Mouse (Mus musculus) neural tube, embryonic 11.5 days (tissue): Measurements from ENCODE around the gene Obsl1. TPM values are rescaled to one million over a fixed set of nuclear protein-coding genes. Genes with fewer than 3 reads are reported as not detected.

Experiments used
- ATAC-seq: fragments of 200-750 bp; cut with Nextera tagmentation; 2 replicates; pipeline ENCODE4 v1.8.0; 2017; ENCODE audit warnings: moderate number of reproducible peaks, mild to moderate bottlenecking, moderate TSS enrichment, moderate library complexity; ENCODE audit not compliant: insufficient read depth, low FRiP score, low TSS enrichment
- DNase-seq: peaks from one replicate; pipeline ENCODE4 v3.0.0-alpha.2; 2015; ENCODE audit warnings: low spot score
- H3K27ac ChIP-seq: fragments of 300-500 bp; sonication (generic); 2 replicates; pipeline ENCODE4 v1.5.1; 2014; ENCODE audit warnings: low read depth, mild to moderate bottlenecking, low read length
- H3K27me3 ChIP-seq: fragments of 300-500 bp; sonication (generic); 2 replicates; pipeline ENCODE4 v1.6.1; 2014; ENCODE audit warnings: mild to moderate bottlenecking, low read length, mixed read lengths; ENCODE audit not compliant: control insufficient read depth, insufficient read depth
- H3K36me3 ChIP-seq: fragments of 300-500 bp; sonication (generic); 2 replicates; pipeline ENCODE4 v1.6.1; 2014; ENCODE audit warnings: mild to moderate bottlenecking, low read length, moderate library complexity, mixed read lengths; ENCODE audit not compliant: control insufficient read depth, insufficient read depth
- H3K4me1 ChIP-seq: fragments of 300-500 bp; sonication (generic); 2 replicates; pipeline ENCODE4 v1.6.1; 2014; ENCODE audit warnings: low read length, mixed read lengths; ENCODE audit not compliant: control insufficient read depth, insufficient read depth
- H3K4me2 ChIP-seq: fragments of 300-500 bp; sonication (generic); 2 replicates; pipeline ENCODE4 v1.6.1; 2014; ENCODE audit warnings: low read depth, mild to moderate bottlenecking, moderate library complexity
- H3K4me3 ChIP-seq: fragments of 300-500 bp; sonication (generic); 2 replicates; pipeline ENCODE4 v1.5.1; 2014; ENCODE audit warnings: low read depth, low read length
- H3K9ac ChIP-seq: fragments of 300-500 bp; sonication (generic); 2 replicates; pipeline ENCODE4 v1.6.1; 2014; ENCODE audit warnings: mild to moderate bottlenecking, low read length
- H3K9me3 ChIP-seq: fragments of 300-500 bp; sonication (generic); 2 replicates; pipeline ENCODE4 v1.6.1; 2016; ENCODE audit warnings: low read length; ENCODE audit not compliant: control insufficient read depth
- WGBS: fragments of 180-500 bp; shearing (Covaris S2); extraction: QIAGEN DNeasy Blood & Tissue Kit; methylation state at CpG from one replicate; pipeline ENCODE4 v1.1.7; 2014; 5-methylcytosine and 5-hydroxymethylcytosine counted together
- polyA plus RNA-seq: library from polyadenylated mRNA; unstranded; fragments of >200 nt; fragmentation: Nextera tagmentation; extraction: Ambion mirVana; gene quantifications from 2 replicates; pipeline ENCODE4 v1.2.1, GENCODE M21; 2014

The Obsl1 gene
- polyA plus RNA-seq, 1 experiment from 2014 or later, result 44.8 TPM

GRCm38 (mm10) chr1:75530546-75530945, 24.3 kb upstream of the Obsl1 start:
- no peak overlapping the region for H3K4me2 ChIP-seq
- H3K4me1 ChIP-seq, result no peaks in the 10 kb centered on the region
- peaks cover 7% of the 10 kb centered on the region for H3K36me3 ChIP-seq
- no peak for ATAC-seq
- no peak overlapping the region for H3K9ac ChIP-seq
- 83% methylated on average over 4 of the region's 4 CpGs for WGBS
- no peaks in the 10 kb centered on the region for H3K9me3 ChIP-seq
- no peak overlapping the region for H3K27ac ChIP-seq
- H3K4me3 ChIP-seq, result no peak overlapping the region
- no peak for DNase-seq
- no peaks in the 10 kb centered on the region for H3K27me3 ChIP-seq

- no peak for ATAC-seq
- no peaks in the 10 kb centered on the region for H3K9me3 ChIP-seq
These were observed 18.4 kb upstream of the Obsl1 start for GRCm38 (mm10) chr1:75524679-75525078.

GRCm38 (mm10) chr1:75521321-75522031, 15.2 kb upstream of the Obsl1 start, which contains the start of gene Stk11ip:
TSS of gene Stk11ip (plus strand) at chr1:75521529.
- H3K4me2 ChIP-seq, result peak within 1 kb of the TSS; percentile 51
- no peaks in the 10 kb centered on the region for H3K27me3 ChIP-seq
- peak within 1 kb of the TSS; percentile 59 for H3K4me3 ChIP-seq
- H3K4me1 ChIP-seq, result no peaks in the 10 kb centered on the region
- peak; percentile 93 for ATAC-seq
- H3K9ac ChIP-seq, result peak within 1 kb of the TSS; percentile 45
- WGBS, result under 1% methylated on average over 46 of the region's 46 CpGs
- DNase-seq, result peak; percentile 96
- H3K36me3 ChIP-seq, result 0 out of 2 replicates have a peak, but pooled peaks cover 2% of the 10 kb centered on the region
- no peaks in the 10 kb centered on the region for H3K9me3 ChIP-seq
- peak within 1 kb of the TSS; percentile 80 for H3K27ac ChIP-seq

More at GRCm38 (mm10) chr1:75524679-75525078, 18.4 kb upstream of the Obsl1 start:
- no peak overlapping the region for H3K4me3 ChIP-seq
- H3K4me1 ChIP-seq, result no peaks in the 10 kb centered on the region
- H3K36me3 ChIP-seq, result 0 out of 2 replicates have a peak, but pooled peaks cover 2% of the 10 kb centered on the region
- H3K27ac ChIP-seq, result no peak overlapping the region
- H3K9ac ChIP-seq, result no peak overlapping the region
- no peak overlapping the region for H3K4me2 ChIP-seq
- WGBS, result 92% methylated on average over 7 of the region's 7 CpGs
- DNase-seq, result no peak
- no peaks in the 10 kb centered on the region for H3K27me3 ChIP-seq

- Histone ChIP-seq H3K9me3 (no peaks in the 10 kb centered on the region), H3K27ac (no peak overlapping the region), H3K4me1 (no peaks in the 10 kb centered on the region), H3K4me3 (no peak overlapping the region), H3K4me2 (no peak overlapping the region), H3K36me3 (no peaks in the 10 kb centered on the region), H3K9ac (no peak overlapping the region), H3K27me3 (no peaks in the 10 kb centered on the region)
- ATAC-seq, result no peak
- 85% methylated on average over 5 of the region's 5 CpGs for WGBS
- no peak for DNase-seq
These were observed 13.3 kb upstream of the Obsl1 start for GRCm38 (mm10) chr1:75519576-75519975.

- Histone ChIP-seq H3K9me3 (no peaks in the 10 kb centered on the region), H3K27ac (no peak overlapping the region), H3K9ac (no peak overlapping the region), H3K27me3 (no peaks in the 10 kb centered on the region), H3K4me2 (no peak overlapping the region), H3K36me3 (no peaks in the 10 kb centered on the region), H3K4me3 (no peak overlapping the region), H3K4me1 (no peaks in the 10 kb centered on the region)
- ATAC-seq, result no peak
- WGBS, result 86% methylated on average over 4 of the region's 4 CpGs
- no peak for DNase-seq
These were observed 12.2 kb upstream of the Obsl1 start for GRCm38 (mm10) chr1:75518427-75518826.

GRCm38 (mm10) chr1:75517984-75518383, 11.7 kb upstream of the Obsl1 start:
- no peak overlapping the region for H3K27ac ChIP-seq
- no peak overlapping the region for H3K9ac ChIP-seq
- ATAC-seq, result no peak
- no peak for DNase-seq
- H3K4me3 ChIP-seq, result no peak overlapping the region
- H3K36me3 ChIP-seq, result no peaks in the 10 kb centered on the region
- no peaks in the 10 kb centered on the region for H3K9me3 ChIP-seq
- H3K4me1 ChIP-seq, result no peaks in the 10 kb centered on the region
- no peak overlapping the region for H3K4me2 ChIP-seq
- no peaks in the 10 kb centered on the region for H3K27me3 ChIP-seq
- WGBS, result 75% methylated on average over 3 of the region's 4 CpGs

GRCm38 (mm10) chr1:75516703-75517380, 10.6 kb upstream of the Obsl1 start:
- Histone ChIP-seq H3K4me2 (no peak overlapping the region), H3K4me3 (no peak overlapping the region), H3K9ac (no peak overlapping the region), H3K27ac (no peak overlapping the region), H3K9me3 (no peaks in the 10 kb centered on the region), H3K27me3 (no peaks in the 10 kb centered on the region), H3K36me3 (no peaks in the 10 kb centered on the region), H3K4me1 (no peaks in the 10 kb centered on the region)
- DNase-seq (no peak), ATAC-seq (no peak)
- 84% methylated on average over 15 of the region's 15 CpGs for WGBS

- ATAC-seq (no peak), DNase-seq (no peak)
These were observed 6.3 kb upstream of the Obsl1 start for GRCm38 (mm10) chr1:75512550-75512949.

More at GRCm38 (mm10) chr1:75512550-75512949, 6.3 kb upstream of the Obsl1 start:
- Histone ChIP-seq H3K4me3 (no peak overlapping the region), H3K36me3 (no peaks in the 10 kb centered on the region), H3K27me3 (no peaks in the 10 kb centered on the region), H3K9me3 (no peaks in the 10 kb centered on the region), H3K9ac (no peak overlapping the region), H3K4me2 (no peak overlapping the region), H3K4me1 (no peaks in the 10 kb centered on the region), H3K27ac (no peak overlapping the region)
- 95% methylated on average over 3 of the region's 3 CpGs for WGBS
